Mouse (Mus musculus) midbrain, embryonic 10.5 days (tissue): ENCODE measurements around the gene Actn4. TPM values are rescaled to one million over a fixed set of nuclear protein-coding genes. Genes with fewer than 3 reads are reported as not detected.

Experiments used
- DNase-seq: peaks from one replicate; pipeline ENCODE4 v3.0.0-alpha.2; 2017; ENCODE audit warnings: low spot score
- H3K27ac ChIP-seq: fragments of 300-500 bp; sonication (generic); replicated peaks from 2 replicates; pipeline ENCODE4 v1.5.1; 2016; ENCODE audit warnings: mild to moderate bottlenecking
- H3K27me3 ChIP-seq: fragments of 300-500 bp; sonication (generic); 2 replicates; pipeline ENCODE4 v1.6.1; 2016; ENCODE audit warnings: low read depth, mild to moderate bottlenecking; ENCODE audit not compliant: poor library complexity, severe bottlenecking
- H3K36me3 ChIP-seq: fragments of 300-500 bp; sonication (generic); 2 replicates; pipeline ENCODE4 v1.6.1; 2016; ENCODE audit warnings: mild to moderate bottlenecking, moderate library complexity
- H3K4me1 ChIP-seq: fragments of 300-500 bp; sonication (generic); 2 replicates; pipeline ENCODE4 v1.6.1; 2016
- H3K4me3 ChIP-seq: fragments of 300-500 bp; sonication (generic); 2 replicates; pipeline ENCODE4 v1.5.1; 2016; ENCODE audit warnings: mild to moderate bottlenecking, moderate library complexity
- H3K9me3 ChIP-seq: fragments of 300-500 bp; sonication (generic); replicated peaks from 2 replicates; pipeline ENCODE4 v1.6.1; 2016; ENCODE audit warnings: mild to moderate bottlenecking
- WGBS: fragments of 180-500 bp; shearing (Covaris S2); methylation state at CpG from one replicate; pipeline ENCODE4 v1.1.7; 2016; 5-methylcytosine and 5-hydroxymethylcytosine counted together
- polyA plus RNA-seq: library from polyadenylated mRNA; unstranded; fragments of >200 nt; fragmentation: Nextera tagmentation; extraction: Ambion mirVana; gene quantifications from 2 replicates; pipeline ENCODE4 v1.2.1, GENCODE M21; 2016

Gene Actn4
- polyA plus RNA-seq, 1 experiment from 2014 or later = 239 TPM

- WGBS = 82% methylated on average over 3 of the region's 3 CpGs
- no peak overlapping the region for H3K4me3 ChIP-seq
- H3K27me3 ChIP-seq = no peaks in the 10 kb centered on the region
- peak overlapping the region; percentile 75 for H3K27ac ChIP-seq
- peaks cover 51% of the 10 kb centered on the region for H3K4me1 ChIP-seq
- no peaks in the 10 kb centered on the region for H3K9me3 ChIP-seq
- no peak for DNase-seq
- H3K36me3 ChIP-seq = peaks cover 49% of the 10 kb centered on the region
Measured at GRCm38 (mm10) chr7:28924802-28925201, 37.3 kb downstream of the Actn4 start.

- Histone ChIP-seq H3K27me3 (no peaks in the 10 kb centered on the region), H3K9me3 (no peaks in the 10 kb centered on the region), H3K4me3 (no peak overlapping the region), H3K27ac (peak overlapping the region; percentile 75), H3K4me1 (peaks cover 57% of the 10 kb centered on the region), H3K36me3 (peaks cover 49% of the 10 kb centered on the region)
- DNase-seq = no peak
- WGBS = 40% methylated on average over 4 of the region's 4 CpGs
Measured at GRCm38 (mm10) chr7:28923865-28924291, 38.3 kb downstream of the Actn4 start.

DNA sequence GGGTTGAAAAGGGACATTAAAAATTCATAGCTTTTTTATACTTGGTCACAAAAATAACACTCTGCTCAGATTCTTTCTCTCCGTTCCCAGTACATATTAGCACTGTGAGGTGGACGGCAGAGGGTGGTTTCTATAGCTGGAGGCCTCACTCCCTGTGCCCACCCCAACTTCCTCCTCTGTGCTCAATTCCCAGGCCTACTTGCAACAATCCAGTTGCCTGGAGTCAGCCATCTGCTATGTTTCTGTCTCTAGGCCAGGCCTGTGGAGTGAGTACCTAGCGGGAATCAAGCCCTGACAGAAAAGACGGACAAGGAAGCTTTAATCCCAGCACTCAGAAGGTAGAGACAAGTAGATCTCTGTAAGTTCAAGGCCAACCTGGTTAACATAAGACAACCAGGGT, 39.5 kb downstream of the Actn4 start:
- 88% methylated on average over 4 of the region's 4 CpGs for WGBS
- peaks cover 62% of the 10 kb centered on the region for H3K36me3 ChIP-seq
- no peak overlapping the region for H3K4me3 ChIP-seq
- no peaks in the 10 kb centered on the region for H3K27me3 ChIP-seq
- no peak for DNase-seq
- H3K27ac ChIP-seq = peak overlapping the region; percentile 75; the same call in 1 of the 2 replicates
- no peaks in the 10 kb centered on the region for H3K9me3 ChIP-seq
- H3K4me1 ChIP-seq = peaks cover 65% of the 10 kb centered on the region

- Histone ChIP-seq H3K36me3 (peaks cover 68% of the 10 kb centered on the region), H3K9me3 (no peaks in the 10 kb centered on the region), H3K27ac (no peak overlapping the region), H3K27me3 (no peaks in the 10 kb centered on the region), H3K4me3 (no peak overlapping the region), H3K4me1 (peaks cover 65% of the 10 kb centered on the region)
- WGBS = 92% methylated on average over 8 of the region's 8 CpGs
- no peak for DNase-seq
Measured at GRCm38 (mm10) chr7:28921722-28922465, 40.2 kb downstream of the Actn4 start.

GRCm38 (mm10) chr7:28921178-28921577, 41.0 kb downstream of the Actn4 start:
- H3K9me3 ChIP-seq = no peaks in the 10 kb centered on the region
- no peak for DNase-seq
- 94% methylated on average over 3 of the region's 3 CpGs for WGBS
- H3K27ac ChIP-seq = no peak overlapping the region
- no peak overlapping the region for H3K4me3 ChIP-seq
- H3K27me3 ChIP-seq = no peaks in the 10 kb centered on the region
- H3K36me3 ChIP-seq = peaks cover 74% of the 10 kb centered on the region
- peaks cover 61% of the 10 kb centered on the region for H3K4me1 ChIP-seq

- Histone ChIP-seq H3K4me1 (peaks cover 48% of the 10 kb centered on the region), H3K27me3 (no peaks in the 10 kb centered on the region), H3K9me3 (no peaks in the 10 kb centered on the region), H3K4me3 (no peak overlapping the region), H3K27ac (peak overlapping the region; percentile 30; the same call in 1 of the 2 replicates), H3K36me3 (peaks cover 83% of the 10 kb centered on the region)
- DNase-seq = no peak
- 77% methylated on average over 6 of the region's 6 CpGs for WGBS
Measured at GRCm38 (mm10) chr7:28919815-28920214, 42.3 kb downstream of the Actn4 start.

DNA sequence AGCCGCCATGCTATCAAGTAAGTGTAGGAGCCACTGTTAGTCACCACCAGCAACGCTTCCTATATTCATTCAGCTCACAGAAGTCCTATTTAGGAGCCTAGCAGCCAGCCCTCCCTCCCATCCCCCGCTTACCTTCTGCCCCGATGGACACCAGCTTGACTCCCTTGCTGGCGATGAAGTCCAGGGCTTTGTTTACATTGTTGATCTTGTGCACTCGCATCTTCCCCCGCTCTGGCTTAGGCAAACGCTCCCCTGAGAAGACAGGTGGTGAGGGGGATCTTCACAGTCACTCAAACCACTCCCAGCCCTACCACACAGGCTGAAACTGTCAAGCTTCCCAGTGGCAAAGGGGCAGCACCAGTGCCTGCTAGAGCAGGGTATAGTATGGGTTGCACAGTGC, 43.6 kb downstream of the Actn4 start:
- H3K36me3 ChIP-seq = peaks cover 91% of the 10 kb centered on the region
- H3K4me3 ChIP-seq = no peak overlapping the region
- no peak for DNase-seq
- WGBS = 70% methylated on average over 8 of the region's 8 CpGs
- H3K9me3 ChIP-seq = no peaks in the 10 kb centered on the region
- peaks cover 35% of the 10 kb centered on the region for H3K4me1 ChIP-seq
- H3K27ac ChIP-seq = no peak overlapping the region
- no peaks in the 10 kb centered on the region for H3K27me3 ChIP-seq

DNA sequence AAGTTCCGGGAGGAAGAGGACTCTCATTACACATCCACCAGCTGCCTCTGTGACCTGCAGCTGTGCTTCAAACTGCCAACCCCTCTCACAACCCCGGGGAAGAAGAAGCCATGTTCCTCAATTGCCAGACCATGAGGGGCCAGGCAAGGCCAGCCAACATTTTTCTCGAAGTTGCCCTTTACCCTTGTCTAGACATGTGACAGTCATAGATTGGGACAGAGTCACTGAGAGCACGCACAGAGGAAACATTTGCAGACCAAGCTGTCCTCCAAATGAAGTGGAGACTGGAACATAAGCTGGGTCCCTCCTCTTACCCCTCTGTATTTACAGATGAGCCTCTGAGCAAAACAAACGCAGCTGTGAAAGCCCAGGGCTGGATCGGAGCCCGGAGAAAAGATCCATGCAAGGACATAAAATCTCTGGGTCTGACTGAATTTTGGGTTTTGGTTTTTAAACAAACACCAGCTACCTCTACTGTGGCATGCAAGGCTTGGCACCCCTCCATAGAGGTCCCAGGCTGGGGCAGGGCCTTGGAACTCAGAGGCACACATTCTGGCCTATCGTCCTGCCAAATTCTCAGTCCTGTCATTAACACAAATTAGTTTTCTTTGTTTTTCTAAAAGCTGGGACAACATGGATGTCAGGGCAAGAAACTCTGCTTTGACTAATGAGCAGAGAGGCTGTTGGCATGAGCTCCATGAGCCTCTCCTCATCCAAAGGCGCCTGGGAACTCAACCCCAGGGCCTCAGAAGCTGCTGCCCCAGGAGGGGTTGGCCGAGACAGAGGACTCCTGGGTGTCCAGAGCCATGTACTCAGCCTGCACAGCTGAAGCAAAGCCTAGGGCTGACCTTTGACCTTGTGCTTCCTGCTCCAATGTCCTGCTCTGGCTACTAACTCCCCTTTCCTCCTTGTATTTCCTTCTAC, 44.4 kb downstream of the Actn4 start:
- 87% methylated on average over 10 of the region's 10 CpGs for WGBS
- no peaks in the 10 kb centered on the region for H3K9me3 ChIP-seq
- peaks cover 94% of the 10 kb centered on the region for H3K36me3 ChIP-seq
- no peaks in the 10 kb centered on the region for H3K27me3 ChIP-seq
- H3K4me3 ChIP-seq = no peak overlapping the region
- H3K27ac ChIP-seq = no peak overlapping the region
- no peak for DNase-seq
- peaks cover 27% of the 10 kb centered on the region for H3K4me1 ChIP-seq

- no peak for DNase-seq
- no peaks in the 10 kb centered on the region for H3K9me3 ChIP-seq
- no peak overlapping the region for H3K27ac ChIP-seq
- peaks cover 94% of the 10 kb centered on the region for H3K36me3 ChIP-seq
- H3K4me1 ChIP-seq = peaks cover 19% of the 10 kb centered on the region
- H3K4me3 ChIP-seq = no peak overlapping the region
- no peaks in the 10 kb centered on the region for H3K27me3 ChIP-seq
Measured at GRCm38 (mm10) chr7:28916491-28916890, 45.6 kb downstream of the Actn4 start.

GRCm38 (mm10) chr7:28913171-28913570, 49.0 kb downstream of the Actn4 start:
- Histone ChIP-seq H3K27me3 (no peaks in the 10 kb centered on the region), H3K4me3 (no peak overlapping the region), H3K4me1 (peaks cover 2% of the 10 kb centered on the region; the same call in 1 of the 2 replicates), H3K36me3 (peaks cover 100% of the 10 kb centered on the region), H3K27ac (no peak overlapping the region), H3K9me3 (no peaks in the 10 kb centered on the region)
- no peak for DNase-seq
- 78% methylated on average over 11 of the region's 11 CpGs for WGBS

DNA sequence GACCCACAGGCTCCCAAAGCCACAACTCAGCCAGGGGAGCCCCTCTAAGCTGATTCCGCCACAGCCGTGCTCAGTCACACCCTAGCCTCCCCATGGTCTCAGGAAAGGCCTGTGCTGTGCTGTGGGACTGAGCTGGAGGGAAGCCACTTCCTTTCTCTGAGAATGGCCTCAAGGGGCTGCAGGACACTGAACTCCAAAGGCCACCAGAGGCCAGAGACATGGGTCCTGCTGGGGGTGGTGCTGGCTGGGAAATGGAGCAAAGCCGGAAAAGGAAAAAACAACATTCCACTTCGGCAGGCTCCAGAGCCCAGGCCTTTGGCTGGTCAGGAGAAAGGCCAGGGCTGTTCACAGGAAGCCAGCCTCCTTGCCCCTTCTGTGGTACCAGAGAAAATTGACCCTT, 50.5 kb downstream of the Actn4 start:
- no peaks in the 10 kb centered on the region for H3K9me3 ChIP-seq
- WGBS = 75% methylated on average over 4 of the region's 4 CpGs
- no peaks in the 10 kb centered on the region for H3K27me3 ChIP-seq
- H3K4me3 ChIP-seq = no peak overlapping the region
- no peak overlapping the region for H3K27ac ChIP-seq
- H3K36me3 ChIP-seq = peaks cover 100% of the 10 kb centered on the region
- DNase-seq = no peak
- H3K4me1 ChIP-seq = no peaks in the 10 kb centered on the region

GRCm38 (mm10) chr7:28907195-28907594, 54.9 kb downstream of the Actn4 start:
- H3K36me3 ChIP-seq = peaks cover 100% of the 10 kb centered on the region

DNA sequence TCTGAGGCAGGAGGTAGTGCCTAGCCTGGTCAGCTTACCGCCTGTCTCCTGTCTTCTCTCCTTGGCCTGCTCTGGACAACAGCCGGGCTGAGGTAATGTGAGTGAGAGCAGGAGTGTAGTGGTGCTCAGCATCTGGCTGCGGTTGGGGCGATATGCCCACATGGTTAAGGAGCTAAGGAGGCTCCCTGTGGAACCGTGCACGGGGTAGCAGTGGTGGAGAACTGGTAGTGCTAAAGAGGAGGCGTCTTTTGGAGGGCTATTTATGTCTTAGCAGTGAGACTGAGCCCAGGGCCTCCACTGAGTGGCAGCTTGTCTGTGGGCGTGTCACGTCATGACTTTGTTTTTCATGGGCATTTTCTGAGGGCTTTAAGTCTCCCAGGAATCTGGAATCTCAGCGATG, 58.4 kb downstream of the Actn4 start:
- Histone ChIP-seq H3K36me3 (peaks cover 100% of the 10 kb centered on the region), H3K4me1 (no peaks in the 10 kb centered on the region), H3K27ac (no peak overlapping the region), H3K27me3 (no peaks in the 10 kb centered on the region), H3K4me3 (no peak overlapping the region), H3K9me3 (no peaks in the 10 kb centered on the region)
- WGBS = 91% methylated on average over 10 of the region's 10 CpGs
- no peak for DNase-seq

More at GRCm38 (mm10) chr7:28907195-28907594, 54.9 kb downstream of the Actn4 start:
- no peak for DNase-seq
- H3K9me3 ChIP-seq = no peaks in the 10 kb centered on the region
- no peak overlapping the region for H3K4me3 ChIP-seq
- WGBS = 93% methylated on average over 5 of the region's 5 CpGs
- no peak overlapping the region for H3K27ac ChIP-seq
- H3K27me3 ChIP-seq = no peaks in the 10 kb centered on the region
- no peaks in the 10 kb centered on the region for H3K4me1 ChIP-seq
